Mouse (Mus musculus) stomach, postnatal 0 days (tissue): ENCODE measurements around the gene Timp3.

ENCODE experiments used
- CTCF ChIP-seq: IDR thresholded peaks from 2 replicates; pipeline ENCODE4 v1.5.1; 2016; ENCODE audit warnings: antibody characterized with exemption, low read depth, mild to moderate bottlenecking, moderate library complexity
- EP300 ChIP-seq: optimal IDR thresholded peaks from 2 replicates; pipeline ENCODE3; 2016; ENCODE audit warnings: antibody characterized with exemption

- TF ChIP-seq CTCF (no peak), EP300 (no peak)
Measured at GRCm38 (mm10) chr10:86345645-86346044, 45.5 kb downstream of the Timp3 start.
